Mouse (Mus musculus) brain, embryonic 14.5 days (tissue): ENCODE data around the gene Cinp.
"Not testable (repeated sequence)": the region's sequence is repeated elsewhere in the genome, so short reads cannot be mapped to it uniquely, and the experiment has no call there.

Source experiments
- CTCF ChIP-seq: fragments of 200-500 bp; IDR thresholded peaks from 2 replicates; pipeline ENCODE4 v1.5.1; 2012; ENCODE audit warnings: inconsistent platforms, mild to moderate bottlenecking, moderate library complexity, borderline replicate concordance; ENCODE audit not compliant: insufficient read depth, insufficient read length; ENCODE audit errors: extremely low read depth
- POLR2A ChIP-seq: fragments of 200-500 bp; IDR thresholded peaks from 2 replicates; pipeline ENCODE4 v1.6.1; 2012; ENCODE audit warnings: mild to moderate bottlenecking, inconsistent platforms, borderline replicate concordance; ENCODE audit not compliant: poor library complexity, insufficient read depth, insufficient read length, severe bottlenecking; ENCODE audit errors: extremely low read depth

DNA sequence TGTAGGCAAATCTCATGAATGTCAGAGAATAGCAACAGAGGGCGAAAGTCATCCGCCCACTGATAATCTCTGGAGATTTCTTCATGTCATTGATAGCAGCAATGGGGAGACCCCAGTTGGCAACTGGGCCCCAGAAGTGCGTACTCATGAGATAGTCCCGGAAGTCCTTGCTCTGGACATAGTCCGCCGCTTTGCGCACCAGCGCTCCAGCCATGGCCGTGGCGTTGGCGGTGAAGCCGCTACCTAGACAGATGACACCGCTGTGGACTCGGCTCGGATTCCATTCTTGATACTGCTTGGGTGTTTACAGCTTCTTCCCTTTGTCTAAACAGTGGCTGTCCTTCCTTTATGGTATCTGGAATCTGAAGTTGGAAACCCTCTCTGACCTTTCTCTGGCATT lies 30.3 kb downstream of the Cinp start:
- TF ChIP-seq POLR2A, CTCF: not testable (repeated sequence)
